Mouse (Mus musculus) ES-E14 (cell line): Measurements from ENCODE around the gene Fam222a.

Experiments
- HCFC1 ChIP-seq: IDR thresholded peaks from 2 replicates; pipeline ENCODE4 v1.6.1; 2012; ENCODE audit warnings: low read length, inconsistent platforms, borderline replicate concordance; ENCODE audit not compliant: insufficient read depth
- ZC3H11A ChIP-seq: IDR thresholded peaks from 2 replicates; pipeline ENCODE4 v1.6.1; 2012; ENCODE audit warnings: low read depth, mild to moderate bottlenecking, inconsistent platforms, low read length, borderline replicate concordance

DNA sequence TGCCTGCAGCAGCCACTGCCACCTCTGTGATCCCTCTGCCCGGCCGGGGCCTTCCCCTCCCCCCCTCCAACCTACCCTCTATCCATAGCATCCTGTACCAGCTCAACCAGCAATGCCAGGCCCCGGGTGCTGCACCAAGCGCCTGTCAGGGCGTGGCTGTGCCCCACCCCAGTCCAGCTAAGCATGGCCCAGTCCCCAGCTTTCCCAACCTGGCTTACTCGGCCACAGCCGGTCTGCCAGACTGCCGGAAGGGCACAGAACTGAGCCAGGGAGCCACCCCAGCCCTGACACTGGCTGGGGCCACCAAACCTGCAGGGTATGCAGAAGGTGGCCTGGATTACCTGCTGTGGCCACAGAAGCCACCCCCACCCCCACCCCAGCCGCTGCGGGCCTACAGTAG, 43.4 kb downstream of the Fam222a start:
- TF ChIP-seq ZC3H11A = no peak
- no peak for TF ChIP-seq HCFC1
